Mouse (Mus musculus): ENCODE data around the gene Lin7c.

DNA sequence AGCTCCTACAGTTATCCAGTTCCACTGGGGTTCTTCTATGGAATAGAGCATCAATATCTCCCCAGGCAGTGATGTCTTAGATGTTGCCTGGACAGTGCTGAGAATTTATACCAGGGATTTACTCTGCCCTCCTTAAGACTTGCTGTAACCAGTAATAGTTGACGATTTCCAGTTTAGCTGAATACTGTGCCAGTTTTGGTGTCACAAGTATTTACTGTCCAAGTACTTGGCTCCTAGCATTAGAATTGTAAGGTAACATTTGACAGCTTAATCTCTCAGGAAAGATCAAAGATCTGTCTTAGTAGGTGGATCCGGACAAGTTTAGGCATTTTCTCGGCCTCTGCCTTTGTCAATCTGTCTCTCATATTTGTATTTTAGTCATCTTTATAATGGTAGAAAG, 32.4 kb downstream of the Lin7c start:
- no peak for TF ChIP-seq CTCF (IDR thresholded peaks at IDR 0.05; ENCODE audit: low read depth)
- TF ChIP-seq EP300 (IDR thresholded peaks at IDR 0.05; ENCODE audit: low read depth), result no peak
